Mouse (Mus musculus): ENCODE results near the gene Heatr5b. TPM values are rescaled to one million over a fixed set of nuclear protein-coding genes. Genes with fewer than 3 reads are reported as not detected.

The Heatr5b gene
- 11.8 TPM for polyA plus RNA-seq (2012; fragmentation: generic; extraction: Trizol)

DNA sequence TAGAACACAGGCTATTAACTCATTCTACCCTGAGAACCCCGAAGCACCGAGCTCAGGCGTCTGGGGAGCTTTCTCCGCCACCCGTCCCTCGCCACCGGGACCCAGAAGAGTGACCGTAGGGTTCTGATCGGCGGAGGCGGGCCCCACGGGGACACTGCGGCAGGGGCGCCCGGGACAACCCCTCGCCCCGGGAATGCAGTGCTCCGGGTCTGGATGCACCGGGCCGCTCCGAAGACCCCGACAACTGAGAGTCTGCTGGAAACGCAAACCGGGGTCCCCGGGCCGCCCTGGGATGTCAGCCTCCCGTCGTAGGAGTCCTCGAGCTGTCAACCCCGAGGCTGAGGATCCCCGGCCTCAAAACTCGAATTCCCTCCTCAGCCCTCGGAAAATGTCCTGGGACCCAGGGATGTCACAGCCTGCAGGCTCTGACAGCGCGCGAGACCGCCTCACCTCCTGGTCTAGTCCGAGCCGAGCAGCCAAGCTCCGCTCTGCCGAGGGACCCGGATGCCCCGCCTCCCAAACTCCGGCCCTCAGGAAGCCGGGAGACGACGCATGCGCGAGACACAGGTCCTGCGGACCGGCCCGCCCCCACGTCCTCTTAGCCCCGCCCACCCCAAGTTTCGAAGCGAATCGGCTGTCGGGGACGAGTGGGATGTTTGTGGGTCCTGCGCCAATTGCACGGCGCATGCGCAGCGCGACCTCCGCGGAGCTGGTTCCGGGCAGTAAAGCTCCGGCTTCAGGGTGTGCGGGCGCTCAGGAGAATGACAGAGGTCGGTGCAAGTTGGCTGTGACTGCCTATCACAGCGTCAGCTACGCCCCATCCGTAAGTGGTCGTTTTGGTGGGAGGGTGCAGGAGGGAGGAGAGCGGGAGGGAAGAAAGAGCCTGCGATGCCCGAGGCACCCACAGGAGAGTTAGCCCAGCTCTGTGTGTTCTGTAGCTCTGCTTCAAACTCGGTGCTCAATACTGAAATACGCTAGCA is at the start of gene Heatr5b, which contains the start of gene Gpatch11:
Gene Heatr5b (minus strand): TSS at position 509 of the 980 bp plus-strand sequence.
Gene Gpatch11 (plus strand): TSS at position 712 of the 980 bp plus-strand sequence.
- peaks cover 10% of the 10 kb centered on the region for H3K36me3 ChIP-seq (ENCODE audit: control insufficient read depth, insufficient read depth)
- peak within 1 kb of the TSS; percentile 95 for H3K4me2 ChIP-seq (ENCODE audit: low read depth)
- H3K27me3 ChIP-seq (ENCODE audit: control insufficient read depth, insufficient read depth, insufficient read length) = no peaks in the 10 kb centered on the region
- TF ChIP-seq CEBPB (IDR thresholded peaks at IDR 0.05; ENCODE audit: insufficient read depth, poor library complexity, severe bottlenecking) (no peak), MYOG (IDR thresholded peaks at IDR 0.05; ENCODE audit: control insufficient read depth in 1 of 3, insufficient read depth in 1 of 3, insufficient read length in 2 of 3, low read depth in 2 of 3) (peak in 1 of 3 experiments; percentile 1), TCF12 (IDR thresholded peaks at IDR 0.05; ENCODE audit: insufficient read depth, poor library complexity, severe bottlenecking) (no peak), POLR2A (IDR thresholded peaks at IDR 0.05; ENCODE audit: insufficient read length, low read depth) (peak; percentile 90), MAX (IDR thresholded peaks at IDR 0.05; ENCODE audit: low read depth) (no peak), POLR2AphosphoS2 (IDR thresholded peaks at IDR 0.05; ENCODE audit: insufficient read length, low read depth) (peak; percentile 78), MYOD1 (IDR thresholded peaks at IDR 0.05; ENCODE audit: control insufficient read depth in 1 of 3, insufficient read length in 2 of 3, low read depth in 2 of 3) (no peak), REST (IDR thresholded peaks at IDR 0.05; ENCODE audit: insufficient read depth, insufficient read length) (peak; percentile 3), E2F4 (IDR thresholded peaks at IDR 0.05; ENCODE audit: insufficient read depth) (no peak), TCF3 (IDR thresholded peaks at IDR 0.05; ENCODE audit: insufficient read length, low read depth) (no peak), SRF (IDR thresholded peaks at IDR 0.05; ENCODE audit: control insufficient read depth, insufficient read length, low read depth) (peak; percentile 14), USF1 (IDR thresholded peaks at IDR 0.05; ENCODE audit: low read depth) (no peak)
- peak within 1 kb of the TSS; percentile 38 for H3ac ChIP-seq (ENCODE audit: control insufficient read depth, insufficient read length)
- peak within 1 kb of the TSS; percentile 87 for H3K4me3 ChIP-seq
- peaks cover 6% of the 10 kb centered on the region for H3K79me2 ChIP-seq (ENCODE audit: control insufficient read depth, insufficient read depth)

DNA sequence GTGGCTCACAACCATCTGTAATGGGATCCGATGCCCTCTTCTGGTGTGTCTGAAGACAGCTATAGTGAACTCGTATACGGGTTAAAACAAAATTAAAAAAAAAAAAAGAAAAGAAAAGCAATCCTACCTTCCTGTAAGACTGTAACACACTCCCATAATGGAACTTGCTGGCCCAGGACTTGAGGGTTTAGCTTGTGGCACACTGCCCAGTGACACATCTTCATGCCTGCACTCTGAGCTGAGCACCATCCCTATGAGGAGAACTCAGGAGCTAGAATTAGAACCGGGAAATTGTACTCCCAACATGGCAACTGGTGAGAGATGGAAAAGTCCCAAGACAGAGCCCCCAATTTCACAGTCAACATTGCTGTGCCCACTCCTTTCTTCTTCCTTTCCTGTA is 48.1 kb upstream of the Heatr5b start:
- Histone ChIP-seq H3K27me3 (ENCODE audit: control insufficient read depth, insufficient read depth, insufficient read length) (no peaks in the 10 kb centered on the region), H3K79me2 (ENCODE audit: control insufficient read depth, insufficient read depth) (no peaks in the 10 kb centered on the region), H3K4me3 (peak overlapping the region; percentile 65), H3K4me2 (ENCODE audit: low read depth) (no peak overlapping the region), H3ac (ENCODE audit: control insufficient read depth, insufficient read length) (no peak overlapping the region), H3K36me3 (ENCODE audit: control insufficient read depth, insufficient read depth) (no peaks in the 10 kb centered on the region)
- TF ChIP-seq TCF3 (IDR thresholded peaks at IDR 0.05; ENCODE audit: insufficient read length, low read depth) (no peak), USF1 (IDR thresholded peaks at IDR 0.05; ENCODE audit: low read depth) (no peak)

- Histone ChIP-seq H3K36me3 (ENCODE audit: control insufficient read depth, insufficient read depth) (no peaks in the 10 kb centered on the region), H3K27me3 (ENCODE audit: control insufficient read depth, insufficient read depth, insufficient read length) (no peaks in the 10 kb centered on the region), H3K4me3 (peak within 1 kb of the TSS; percentile 65), H3K79me2 (ENCODE audit: control insufficient read depth, insufficient read depth) (no peaks in the 10 kb centered on the region), H3K4me2 (ENCODE audit: low read depth) (peak within 1 kb of the TSS; percentile 79), H3ac (ENCODE audit: control insufficient read depth, insufficient read length) (no peak within 1 kb of the TSS)
- TF ChIP-seq MAX (IDR thresholded peaks at IDR 0.05; ENCODE audit: low read depth) (no peak), SRF (IDR thresholded peaks at IDR 0.05; ENCODE audit: control insufficient read depth, insufficient read length, low read depth) (no peak), CEBPB (IDR thresholded peaks at IDR 0.05; ENCODE audit: insufficient read depth, poor library complexity, severe bottlenecking) (no peak), POLR2AphosphoS2 (IDR thresholded peaks at IDR 0.05; ENCODE audit: insufficient read length, low read depth) (no peak), POLR2A (IDR thresholded peaks at IDR 0.05; ENCODE audit: insufficient read length, low read depth) (peak; percentile 58), MYOG (IDR thresholded peaks at IDR 0.05; ENCODE audit: control insufficient read depth in 1 of 3, insufficient read depth in 1 of 3, insufficient read length in 2 of 3, low read depth in 2 of 3) (peak in 1 of 3 experiments; percentile 3)
Measured at GRCm38 (mm10) chr17:78882401-78883112, 47.4 kb upstream of the Heatr5b start, which contains the start of gene Eif2ak2. TSS of gene Eif2ak2 (minus strand) at chr17:78882573.

DNA sequence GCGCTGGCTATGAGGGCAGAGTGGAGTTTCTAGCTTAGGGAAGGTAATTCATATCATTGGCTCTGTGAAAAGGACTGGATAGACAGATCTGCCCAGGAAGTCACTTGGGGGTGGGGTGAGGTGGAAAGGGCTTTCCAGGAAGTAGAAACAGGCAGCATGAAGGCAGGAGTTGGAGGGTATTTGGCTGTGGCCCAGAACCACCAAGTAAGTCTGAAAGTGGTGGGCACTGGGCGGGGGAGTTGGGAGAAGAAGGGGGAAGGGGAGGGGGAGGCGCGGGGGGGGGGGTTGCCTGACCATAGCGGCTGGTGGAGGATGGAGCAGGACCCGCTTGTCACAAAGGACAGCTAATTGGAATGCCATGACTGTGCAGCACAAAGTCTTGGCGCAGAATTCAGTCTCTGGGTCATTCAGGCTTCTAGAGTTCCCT is 46.7 kb upstream of the Heatr5b start:
- Histone ChIP-seq H3K79me2 (ENCODE audit: control insufficient read depth, insufficient read depth) (no peaks in the 10 kb centered on the region), H3ac (ENCODE audit: control insufficient read depth, insufficient read length) (no peak overlapping the region), H3K27me3 (ENCODE audit: control insufficient read depth, insufficient read depth, insufficient read length) (no peaks in the 10 kb centered on the region), H3K4me2 (ENCODE audit: low read depth) (peak overlapping the region; percentile 79), H3K36me3 (ENCODE audit: control insufficient read depth, insufficient read depth) (no peaks in the 10 kb centered on the region), H3K4me3 (peak overlapping the region; percentile 65)
- TF ChIP-seq MAX (IDR thresholded peaks at IDR 0.05; ENCODE audit: low read depth) (no peak), TCF12 (IDR thresholded peaks at IDR 0.05; ENCODE audit: insufficient read depth, poor library complexity, severe bottlenecking) (no peak), MYOD1 (IDR thresholded peaks at IDR 0.05; ENCODE audit: control insufficient read depth in 1 of 3, insufficient read length in 2 of 3, low read depth in 2 of 3) (no peak), SRF (IDR thresholded peaks at IDR 0.05; ENCODE audit: control insufficient read depth, insufficient read length, low read depth) (no peak), POLR2A (IDR thresholded peaks at IDR 0.05; ENCODE audit: insufficient read length, low read depth) (no peak), REST (IDR thresholded peaks at IDR 0.05; ENCODE audit: insufficient read depth, insufficient read length) (no peak), TCF3 (IDR thresholded peaks at IDR 0.05; ENCODE audit: insufficient read length, low read depth) (no peak), USF1 (IDR thresholded peaks at IDR 0.05; ENCODE audit: low read depth) (no peak), POLR2AphosphoS2 (IDR thresholded peaks at IDR 0.05; ENCODE audit: insufficient read length, low read depth) (no peak), CEBPB (IDR thresholded peaks at IDR 0.05; ENCODE audit: insufficient read depth, poor library complexity, severe bottlenecking) (no peak), MYOG (IDR thresholded peaks at IDR 0.05; ENCODE audit: control insufficient read depth in 1 of 3, insufficient read depth in 1 of 3, insufficient read length in 2 of 3, low read depth in 2 of 3) (no peak), E2F4 (IDR thresholded peaks at IDR 0.05; ENCODE audit: insufficient read depth) (no peak)
